Mouse (Mus musculus) ES-E14 (cell line): ENCODE results near the gene Scamp4. TPM values are rescaled to one million over a fixed set of nuclear protein-coding genes. Genes with fewer than 3 reads are reported as not detected.
A peak's percentile ranks its signal among the peaks of the same experiment; 100 is the strongest.

ENCODE experiments used
- DNase-seq: peaks from one replicate; pipeline ENCODE4 v3.0.0-alpha.2; 2013; ENCODE audit warnings: low read depth, low spot score
- H3K27ac ChIP-seq: 2 replicates; pipeline ENCODE4 v1.5.1; 2012; ENCODE audit warnings: low read depth, mild to moderate bottlenecking, low read length, moderate library complexity, mixed read lengths; ENCODE audit not compliant: poor library complexity, insufficient read depth, severe bottlenecking
- H3K36me3 ChIP-seq: 2 replicates; pipeline ENCODE4 v1.6.1; 2012; ENCODE audit warnings: mild to moderate bottlenecking, low read length, moderate library complexity, mixed read lengths; ENCODE audit not compliant: control insufficient read depth, poor library complexity, insufficient read depth, severe bottlenecking
- H3K4me1 ChIP-seq, 2 experiments: fragments of 150-350 bp in 1 of 2; sonication (generic) in 1 of 2; 2 replicates each; pipeline ENCODE4 v1.6.1; 2012; ENCODE audit warnings: low read length in 2 of 2, mild to moderate bottlenecking in 1 of 2, mixed read lengths in 1 of 2; ENCODE audit not compliant: control insufficient read depth in 2 of 2, insufficient read depth in 2 of 2, poor library complexity in 1 of 2
- H3K4me3 ChIP-seq, 2 experiments: fragments of 150-350 bp in 1 of 2; sonication (generic) in 1 of 2; 2 replicates each; pipeline ENCODE4 v1.5.1; 2012; ENCODE audit warnings: low read length in 2 of 2, low read depth in 1 of 2, mild to moderate bottlenecking in 1 of 2, mixed read lengths in 1 of 2; ENCODE audit not compliant: insufficient read depth in 1 of 2, poor library complexity in 1 of 2, severe bottlenecking in 1 of 2
- H3K9ac ChIP-seq: 2 replicates; pipeline ENCODE4 v1.6.1; 2012; ENCODE audit warnings: low read depth, mild to moderate bottlenecking, low read length, mixed read lengths; ENCODE audit not compliant: poor library complexity, insufficient read depth, severe bottlenecking
- H3K9me3 ChIP-seq: fragments of 150-350 bp; sonication (generic); 2 replicates; pipeline ENCODE4 v1.6.1; 2012; ENCODE audit warnings: low read depth, mild to moderate bottlenecking, low read length; ENCODE audit not compliant: control insufficient read depth, insufficient read depth
- CHD2 ChIP-seq: IDR thresholded peaks from 2 replicates; pipeline ENCODE4 v1.6.1; 2014; ENCODE audit warnings: mild to moderate bottlenecking, low read depth, low read length, inconsistent platforms
- HCFC1 ChIP-seq: IDR thresholded peaks from 2 replicates; pipeline ENCODE4 v1.6.1; 2012; ENCODE audit warnings: low read length, inconsistent platforms, borderline replicate concordance; ENCODE audit not compliant: insufficient read depth
- MAFK ChIP-seq: IDR thresholded peaks from 2 replicates; pipeline ENCODE4 v1.6.1; 2014; ENCODE audit warnings: mild to moderate bottlenecking, low read depth, low read length, inconsistent platforms; ENCODE audit not compliant: insufficient read depth
- ZC3H11A ChIP-seq: IDR thresholded peaks from 2 replicates; pipeline ENCODE4 v1.6.1; 2012; ENCODE audit warnings: low read depth, mild to moderate bottlenecking, inconsistent platforms, low read length, borderline replicate concordance
- ZNF384 ChIP-seq: IDR thresholded peaks from 2 replicates; pipeline ENCODE4 v1.6.1; 2012; ENCODE audit warnings: low read depth, low read length, inconsistent platforms
- in situ Hi-C, 2 experiments: fragments of 600-800 bp; cut with MboI; formaldehyde crosslinking; loops; one replicate each; pipeline ENCODE4 v1.15.1; 2025; ENCODE audit warnings: low sequenced_read_pairs in 2 of 2, inconsistent platforms in 1 of 2; ENCODE audit not compliant: unreplicated experiment in 2 of 2
- total RNA-seq: library from RNA; depleted of rRNA; stranded (reverse); fragments of 300-350 nt; gene quantifications from 2 replicates; pipeline ENCODE4 v1.2.3, GENCODE M21; 2012

The Scamp4 gene
- total RNA-seq, 1 experiment: 54.8 TPM

DNA sequence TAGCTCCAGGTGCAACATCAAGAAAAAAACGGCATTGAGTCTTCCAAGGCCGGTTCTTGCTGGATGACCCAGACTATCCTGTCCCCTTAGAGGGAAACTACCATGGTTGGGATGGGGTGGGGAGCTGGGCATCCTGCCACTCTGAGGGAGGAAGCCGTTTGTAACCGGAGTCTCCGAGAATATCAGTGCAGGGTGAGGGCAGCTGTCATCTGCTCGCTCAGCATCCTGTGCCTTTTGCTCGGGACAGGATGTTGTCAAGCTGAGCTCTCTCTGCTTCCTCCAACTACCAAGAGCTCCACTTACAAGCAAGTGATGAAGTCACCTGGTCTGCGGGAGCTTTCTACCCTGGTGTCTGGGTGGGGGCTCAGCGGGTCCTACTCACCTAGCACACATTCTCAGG lies 15.5 kb downstream of the Scamp4 start:
- Histone ChIP-seq H3K9me3 (no peaks in the 10 kb centered on the region), H3K27ac (no peak overlapping the region), H3K9ac (no peak overlapping the region), H3K4me3 (no peak overlapping the region), H3K4me1 (peaks cover 2 to 13% of the 10 kb centered on the region in 2 experiments; a peak in 2 of 4 replicates), H3K36me3 (peaks cover 20% of the 10 kb centered on the region)
- in situ Hi-C loops: no loop called here
- DNase-seq: no peak
- no peak for TF ChIP-seq CHD2
- TF ChIP-seq MAFK: no peak
- no peak for TF ChIP-seq ZNF384
- no peak for TF ChIP-seq ZC3H11A
- TF ChIP-seq HCFC1: no peak

- Histone ChIP-seq H3K36me3 (peaks cover 14% of the 10 kb centered on the region), H3K9me3 (no peaks in the 10 kb centered on the region), H3K27ac (peak overlapping the region; percentile 77), H3K4me1 (peaks cover 2 to 16% of the 10 kb centered on the region in 2 experiments; a peak in 2 of 4 replicates), H3K9ac (peak overlapping the region; percentile 81), H3K4me3 (peak overlapping the region; percentile 55 to 80)
- peak; percentile 85 for DNase-seq
- in situ Hi-C loops: no loop called here
- no peak for TF ChIP-seq ZC3H11A
- TF ChIP-seq MAFK: no peak
- no peak for TF ChIP-seq ZNF384
- TF ChIP-seq HCFC1: no peak
- TF ChIP-seq CHD2: no peak
Observed at GRCm38 (mm10) chr10:80619465-80620244, 17.0 kb downstream of the Scamp4 start.

DNA sequence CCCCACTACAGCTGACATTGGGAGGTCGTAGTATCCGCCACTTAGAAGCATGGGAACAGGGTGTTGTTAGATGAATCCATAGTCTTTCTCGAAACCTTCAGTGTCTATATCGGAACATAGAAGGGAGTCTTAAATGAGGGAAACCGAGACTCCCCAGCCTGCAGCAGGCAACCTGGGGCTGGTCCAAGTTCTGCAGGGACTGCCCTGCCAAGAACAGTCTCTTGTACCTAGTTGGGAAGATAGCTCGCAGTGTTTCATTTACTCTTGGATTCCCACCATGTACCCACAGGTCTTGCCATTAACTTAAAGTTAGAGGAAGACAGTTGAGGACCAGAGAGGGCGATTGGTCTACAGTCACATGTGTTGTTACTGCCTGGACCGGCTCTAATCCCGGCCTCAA lies 17.7 kb downstream of the Scamp4 start:
- in situ Hi-C loops: no loop called here
- no peak for DNase-seq
- Histone ChIP-seq H3K4me1 (peaks cover 2 to 16% of the 10 kb centered on the region in 2 experiments; a peak in 2 of 4 replicates), H3K36me3 (peaks cover 11% of the 10 kb centered on the region; the same call in 1 of the 2 replicates), H3K27ac (no peak overlapping the region), H3K4me3 (peak overlapping the region in 1 of 2 experiments; percentile 80; a peak in 2 of 4 replicates), H3K9me3 (no peaks in the 10 kb centered on the region), H3K9ac (no peak overlapping the region)
- TF ChIP-seq ZC3H11A (no peak), ZNF384 (no peak), CHD2 (no peak), MAFK (no peak), HCFC1 (no peak)

DNA sequence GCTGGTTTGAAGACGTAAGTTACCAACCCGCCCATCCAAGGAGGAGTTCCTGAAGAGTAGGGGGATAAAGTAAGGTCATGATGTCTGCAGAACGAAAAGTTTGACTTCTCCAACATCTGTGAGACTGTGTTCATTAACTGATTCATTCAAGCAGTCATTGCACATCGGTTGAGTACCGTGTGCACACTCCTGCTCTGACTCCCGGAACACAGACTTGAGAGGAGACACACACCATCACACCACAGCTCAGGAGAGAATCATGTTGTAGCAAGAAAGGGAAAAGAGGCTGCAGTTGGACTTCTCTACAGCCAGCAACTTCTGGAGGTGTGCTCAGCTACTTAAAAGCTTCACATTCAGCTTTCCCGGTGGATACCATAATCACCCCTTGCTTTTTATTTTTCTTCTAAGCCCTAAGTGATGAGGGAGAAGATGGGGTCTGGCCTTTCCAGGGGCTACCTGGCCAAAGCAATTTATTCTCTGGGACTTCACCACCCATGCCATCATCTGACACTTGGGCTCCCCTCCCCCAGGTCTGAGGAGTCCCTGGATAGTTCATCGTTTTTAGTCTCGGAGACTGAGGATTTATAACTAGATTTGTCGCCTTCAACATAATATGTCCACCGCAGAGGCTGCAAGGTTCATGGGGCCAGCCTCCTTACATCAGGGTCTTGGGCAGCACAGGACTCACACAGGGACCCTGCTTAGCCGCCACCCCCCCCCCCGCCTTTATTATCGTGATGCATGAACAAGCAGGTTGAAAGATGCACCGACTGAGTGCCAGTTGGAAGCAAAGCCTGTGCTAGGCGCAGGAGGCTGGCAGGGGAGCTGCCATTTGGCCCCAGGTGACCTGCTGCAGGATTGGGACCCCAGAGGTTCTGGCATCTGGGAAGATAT lies 18.4 kb downstream of the Scamp4 start:
- TF ChIP-seq HCFC1 (no peak), ZNF384 (no peak), CHD2 (no peak), MAFK (no peak), ZC3H11A (no peak)
- Histone ChIP-seq H3K9ac (peak overlapping the region; percentile 37), H3K4me3 (peak overlapping the region; percentile 65 to 67), H3K36me3 (peaks cover 15% of the 10 kb centered on the region; the same call in 1 of the 2 replicates), H3K27ac (peak overlapping the region; percentile 91; the same call in 1 of the 2 replicates), H3K4me1 (peaks cover 2 to 16% of the 10 kb centered on the region in 2 experiments; a peak in 2 of 4 replicates), H3K9me3 (no peaks in the 10 kb centered on the region)
- no peak for DNase-seq
- in situ Hi-C loops: no loop called here
